Mouse (Mus musculus): ENCODE data around the gene Plcz1.

DNA sequence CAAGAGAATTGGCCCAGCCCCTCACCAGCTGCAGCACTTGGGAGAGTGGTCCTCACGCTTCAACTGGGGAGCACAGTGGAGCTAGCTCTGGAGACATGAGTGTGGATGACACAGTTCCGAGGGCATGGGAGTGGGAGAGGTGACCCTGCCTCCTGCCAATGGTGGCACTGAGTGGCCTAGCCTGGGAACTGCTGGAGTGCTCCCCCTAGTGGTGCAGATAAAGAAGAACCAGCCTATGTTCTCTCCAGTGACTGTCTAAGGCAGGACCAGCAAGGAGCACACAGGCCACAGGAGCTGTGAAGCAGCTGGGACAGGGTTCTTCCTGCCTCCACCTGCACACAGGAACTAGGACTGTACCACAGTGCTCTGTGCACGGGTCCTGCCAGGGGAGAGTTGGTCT lies 40.5 kb upstream of the Plcz1 start:
- peak; percentile 59 for TF ChIP-seq CTCF (IDR thresholded peaks at IDR 0.05)
- no peak for TF ChIP-seq EP300 (IDR thresholded peaks at IDR 0.05)
